Mouse (Mus musculus) retina, embryonic 14.5 days (tissue): ENCODE measurements at regions not wholly inside any gene's neighbourhood (a gene's known extent, or its start where the extent isn't known, plus 50 kb on each side); places are given as distances from the start of the nearest gene placed in this dataset.

Experiments
- DNase-seq: peaks from one replicate; pipeline ENCODE4 v3.0.0-alpha.2; 2015; ENCODE audit warnings: low spot score

DNA sequence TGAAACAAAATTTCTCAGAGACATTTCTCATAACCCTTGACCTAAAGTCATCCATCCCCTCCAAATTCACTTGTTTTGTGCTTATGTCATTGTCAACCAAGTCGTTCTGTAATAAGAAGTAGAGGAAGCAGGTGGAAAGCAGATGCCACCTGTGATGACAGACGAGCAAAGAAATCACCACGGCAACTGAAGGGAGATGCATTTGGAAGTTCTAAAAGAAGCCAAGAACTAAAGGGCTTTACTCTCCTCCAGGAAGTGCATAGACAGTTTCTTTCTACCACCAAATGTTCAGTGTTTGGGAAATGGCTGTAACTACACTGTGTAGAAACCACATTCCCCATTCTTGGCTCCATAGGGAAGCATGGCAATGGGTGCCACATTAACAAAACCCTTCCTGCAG, 317.4 kb downstream of the Gm10184 start:
- no peak for DNase-seq

DNA sequence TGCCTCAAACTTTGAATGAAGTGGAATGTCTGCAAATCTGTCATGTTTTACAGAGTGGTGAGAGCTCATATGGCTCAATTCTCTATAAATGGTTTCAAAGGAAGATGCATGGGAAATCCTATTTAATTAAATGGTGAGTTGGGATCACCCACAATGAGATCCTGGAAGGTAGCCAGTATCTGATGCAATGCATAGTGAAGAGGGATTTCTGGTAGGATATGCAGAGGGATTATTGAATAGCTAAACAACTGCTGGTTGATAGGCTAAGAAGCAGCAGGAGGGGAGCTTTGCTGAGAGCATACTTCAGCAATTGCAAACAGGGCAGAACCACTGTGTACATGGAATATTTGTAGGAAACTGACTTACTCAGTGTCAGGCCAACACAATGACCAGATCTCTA, 350.7 kb downstream of the Gm10184 start:
- DNase-seq: no peak

DNA sequence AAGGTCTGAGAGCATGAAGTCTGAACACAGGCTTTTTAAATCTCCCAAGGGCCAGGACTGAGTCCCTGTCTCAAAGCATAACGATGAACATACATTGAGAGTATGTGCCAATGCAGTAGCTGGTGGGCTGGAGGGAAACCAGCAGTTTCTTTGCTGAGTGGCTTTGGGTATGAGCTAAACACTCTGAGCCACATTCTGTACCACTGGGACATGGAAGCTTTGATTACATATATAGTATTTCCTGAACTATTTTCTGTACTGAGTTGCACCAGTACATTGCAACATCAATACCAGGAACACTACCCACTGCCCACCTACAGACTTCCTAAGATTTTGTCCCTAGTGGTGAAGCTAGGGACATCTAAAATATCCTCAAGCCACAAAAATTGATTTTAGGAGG, 354.3 kb upstream of the Fshr start:
- no peak for DNase-seq

DNA sequence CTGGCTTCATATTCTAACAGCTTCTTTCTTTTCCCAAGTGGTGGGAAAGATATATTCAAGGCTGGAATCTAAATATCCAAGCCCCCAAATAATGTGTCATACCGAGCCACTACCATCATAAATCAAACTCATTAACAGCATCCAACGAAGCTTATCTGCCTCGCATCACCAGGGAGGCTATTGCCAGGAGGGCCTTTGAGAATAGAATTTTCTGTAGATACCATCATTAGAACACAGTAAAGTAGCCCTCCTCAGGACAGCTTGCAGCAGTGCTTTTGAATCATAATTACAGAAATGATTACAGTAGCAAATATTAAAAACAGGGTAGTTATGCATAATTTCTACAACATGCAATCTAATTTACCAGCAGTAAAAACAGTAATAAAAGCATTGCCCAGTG, 353.1 kb upstream of the Fshr start:
- no peak for DNase-seq

DNA sequence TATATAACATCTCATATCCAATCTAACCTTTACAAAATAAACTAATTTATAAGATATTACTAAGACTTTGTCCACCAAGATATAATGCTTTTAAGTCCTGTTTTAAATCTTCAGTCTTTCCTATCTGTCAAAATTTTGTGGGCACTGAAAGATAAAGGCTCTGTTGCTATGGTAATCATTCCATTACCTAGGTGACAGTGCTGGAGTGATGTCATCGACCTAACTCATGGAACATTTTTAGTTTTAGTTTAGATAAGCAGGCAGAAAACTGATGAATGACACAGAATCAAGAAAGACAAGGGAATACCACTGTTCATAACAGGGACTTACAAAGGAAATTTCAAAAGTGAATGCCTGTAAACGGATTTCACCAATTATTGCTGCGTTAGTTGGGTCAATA, 350.3 kb upstream of the Fshr start:
- DNase-seq: no peak

DNA sequence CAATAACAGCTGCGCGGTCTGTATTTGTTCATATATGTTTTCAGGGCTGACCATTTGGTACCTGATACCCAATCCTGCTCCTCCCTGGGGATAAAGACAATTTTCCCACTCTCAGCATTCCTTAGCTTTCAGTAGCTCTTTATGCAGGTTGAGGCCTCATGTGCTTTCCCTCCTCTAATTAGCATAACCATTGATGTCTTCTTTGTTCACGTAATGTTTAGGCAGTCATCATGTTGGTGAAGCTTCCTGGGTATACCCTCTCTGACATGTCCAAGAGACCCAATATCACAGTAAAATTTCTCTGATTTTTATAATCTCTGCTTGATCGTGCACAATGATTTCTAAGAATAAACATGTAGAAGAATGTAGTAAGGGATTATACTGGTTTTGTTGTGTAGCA, 321.4 kb upstream of the Fshr start:
- DNase-seq: no peak

DNA sequence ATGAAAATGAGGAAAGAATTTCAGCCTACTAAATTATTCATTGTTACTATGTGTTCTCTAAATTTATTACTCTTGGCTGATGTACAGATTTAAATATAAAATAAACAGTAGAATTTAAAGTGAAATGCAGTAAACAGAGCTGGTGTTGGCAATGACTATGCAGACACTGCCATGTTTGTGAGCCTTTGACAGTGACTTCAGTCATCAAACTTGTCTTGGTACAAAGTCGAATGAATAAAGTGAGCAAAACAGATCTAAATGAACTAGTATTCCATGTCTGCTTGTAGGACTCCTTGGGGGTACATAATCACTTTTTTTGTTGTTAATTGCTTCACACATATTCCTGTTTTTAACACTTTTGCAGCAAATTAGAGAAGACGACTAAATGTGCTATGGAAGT, 318.9 kb upstream of the Fshr start:
- no peak for DNase-seq

DNA sequence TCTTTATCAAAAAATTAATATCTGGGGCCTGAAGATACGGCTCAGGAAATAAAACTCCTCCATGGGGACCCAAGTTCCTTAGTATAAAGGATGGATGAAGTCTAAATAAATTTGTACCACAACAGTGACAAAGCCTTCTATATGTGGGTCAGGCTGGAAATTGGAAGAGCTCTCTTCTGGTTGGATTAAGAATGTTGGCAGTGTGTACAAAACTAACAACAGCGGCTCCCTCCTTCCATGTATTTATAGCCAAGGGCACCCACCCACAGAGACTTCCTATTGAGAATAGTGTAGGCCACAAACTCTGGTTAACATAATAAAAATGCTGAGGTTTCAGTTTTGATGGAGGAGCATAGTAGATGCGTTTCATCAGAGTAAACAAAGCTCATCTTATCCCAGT, 304.8 kb upstream of the Fshr start:
- DNase-seq: no peak

DNA sequence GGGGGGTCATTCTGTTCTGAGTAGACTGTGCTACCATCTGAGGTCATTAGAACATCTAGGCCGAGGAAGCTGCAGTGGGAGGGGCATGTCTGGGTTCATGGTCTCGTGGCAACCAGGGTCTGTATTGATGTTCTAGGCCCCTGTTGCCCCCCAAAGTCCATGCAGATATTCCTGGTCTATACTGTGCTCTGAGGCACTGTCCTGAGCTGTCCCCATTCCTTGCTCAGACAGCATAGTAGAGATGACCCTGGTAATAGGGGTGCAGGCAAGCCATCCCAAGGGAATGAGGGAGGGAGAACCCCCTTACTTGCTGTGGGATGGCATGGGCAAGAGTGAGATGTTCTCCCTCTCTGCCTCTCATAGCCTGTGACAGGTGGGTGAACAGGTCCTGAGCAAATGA, 293.1 kb upstream of the Fshr start:
- DNase-seq: no peak

DNA sequence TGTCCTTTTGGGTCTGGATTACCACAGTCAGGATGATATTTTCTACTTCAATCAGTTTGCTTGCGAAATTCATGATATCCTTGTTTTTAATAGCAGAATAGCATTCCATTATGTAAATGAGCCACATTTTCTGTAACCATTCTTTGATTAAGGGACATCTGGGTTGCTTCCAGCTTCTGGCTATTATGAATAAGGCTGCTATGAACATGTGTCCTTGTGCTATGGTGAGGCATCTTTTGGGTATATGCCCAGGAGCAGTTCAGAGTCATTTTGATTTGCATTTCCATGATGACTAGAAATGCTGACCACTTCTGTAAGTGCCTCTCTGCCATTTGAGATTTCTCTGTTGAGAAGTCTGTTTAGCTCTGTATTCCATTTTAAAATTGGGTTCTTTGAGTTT, 266.0 kb upstream of the Fshr start:
- no peak for DNase-seq

DNA sequence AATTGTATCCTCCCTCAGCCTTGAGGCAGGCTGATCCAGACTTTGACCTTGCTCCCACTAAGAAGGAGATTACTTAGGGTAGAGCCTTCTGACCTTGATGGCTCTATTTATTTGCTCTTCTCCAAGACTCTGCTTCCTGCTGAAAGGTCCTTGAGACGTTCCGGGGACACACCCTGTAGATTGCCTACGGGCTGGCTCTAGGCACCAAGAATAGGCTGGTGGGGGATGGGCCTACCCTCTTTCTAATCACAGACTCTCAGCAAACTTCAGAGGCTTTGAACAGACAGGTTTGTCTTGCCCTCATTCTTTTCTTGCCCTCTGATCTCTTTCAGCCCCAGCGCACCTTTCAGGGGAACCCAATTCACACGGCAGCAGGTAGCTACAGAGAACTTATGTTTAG, 265.4 kb upstream of the Fshr start:
- DNase-seq: no peak

DNA sequence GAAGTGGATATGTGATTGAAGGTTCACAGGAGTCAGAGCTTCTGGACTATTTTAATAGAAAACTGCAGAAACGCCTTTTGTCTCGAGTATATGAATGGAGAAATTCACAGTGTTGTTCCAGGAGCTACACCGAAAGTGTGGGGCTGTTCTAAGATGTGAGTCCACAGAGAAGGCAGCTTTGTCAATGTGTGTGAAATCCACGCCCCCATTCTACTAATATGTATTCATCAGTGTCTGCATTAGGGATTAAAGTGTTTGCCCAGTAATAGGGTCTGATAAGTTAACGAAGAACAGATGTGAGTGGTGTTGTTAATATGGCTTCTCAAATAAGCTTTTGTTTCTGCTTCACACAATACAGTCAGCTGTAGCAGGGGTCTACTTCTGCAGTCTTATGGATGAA, 260.0 kb upstream of the Fshr start:
- DNase-seq: no peak

DNA sequence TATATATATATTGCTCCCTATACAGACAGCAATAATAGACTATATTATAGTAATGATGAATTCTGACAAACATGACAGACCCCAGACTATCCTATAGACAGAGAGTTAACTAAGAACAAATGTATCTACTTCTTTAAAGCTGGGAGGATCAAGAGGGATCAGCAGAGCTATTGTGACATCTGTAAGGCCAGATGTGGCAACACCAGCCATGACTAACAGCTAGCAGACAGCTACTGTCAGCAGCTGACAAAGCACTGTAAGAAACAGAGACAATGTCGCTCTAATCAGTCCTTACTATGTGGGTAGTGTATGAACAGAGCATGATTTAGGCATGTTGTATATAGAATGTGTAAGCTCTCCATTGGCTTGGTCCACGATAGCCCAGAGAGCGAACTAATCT, 253.8 kb upstream of the Fshr start:
- DNase-seq: no peak

DNA sequence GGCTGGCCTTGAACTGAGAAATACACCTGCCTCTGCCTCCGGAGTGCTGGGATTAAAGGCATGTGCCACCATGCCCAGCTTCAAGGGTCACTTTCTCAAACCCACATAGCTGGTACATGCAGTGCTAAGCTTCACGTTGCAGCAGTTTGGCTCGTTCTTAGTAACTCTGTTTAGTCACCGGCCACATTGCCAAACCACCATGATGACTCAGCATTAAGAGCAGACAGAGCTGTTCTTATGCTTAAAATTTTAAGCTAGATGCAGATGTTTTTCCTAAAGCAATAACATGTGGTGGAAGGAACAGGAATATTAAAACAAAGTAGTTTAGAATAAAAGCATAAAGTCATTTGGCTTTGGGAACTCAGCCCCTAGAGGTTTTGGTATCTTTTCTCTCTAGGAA, 250.2 kb upstream of the Fshr start:
- DNase-seq: no peak

DNA sequence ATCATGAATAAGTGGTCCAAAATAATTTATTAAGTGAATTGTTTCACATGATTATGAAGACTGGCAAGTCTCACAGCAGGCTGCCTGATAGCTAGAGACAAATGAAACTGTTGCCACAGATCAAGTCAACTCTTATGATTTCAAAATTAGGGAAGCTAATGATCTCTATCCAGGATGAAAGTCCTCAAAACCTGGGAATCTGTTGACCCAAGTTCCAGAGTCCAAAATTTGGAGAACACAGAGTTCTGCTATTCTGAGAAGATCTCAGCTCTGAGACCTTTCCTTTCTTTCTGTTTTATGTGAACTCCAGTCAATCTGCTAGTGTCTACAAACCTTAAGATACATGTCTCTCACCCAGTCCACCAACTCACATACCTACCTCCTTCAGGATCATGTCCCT, 248.9 kb upstream of the Fshr start:
- DNase-seq: no peak

DNA sequence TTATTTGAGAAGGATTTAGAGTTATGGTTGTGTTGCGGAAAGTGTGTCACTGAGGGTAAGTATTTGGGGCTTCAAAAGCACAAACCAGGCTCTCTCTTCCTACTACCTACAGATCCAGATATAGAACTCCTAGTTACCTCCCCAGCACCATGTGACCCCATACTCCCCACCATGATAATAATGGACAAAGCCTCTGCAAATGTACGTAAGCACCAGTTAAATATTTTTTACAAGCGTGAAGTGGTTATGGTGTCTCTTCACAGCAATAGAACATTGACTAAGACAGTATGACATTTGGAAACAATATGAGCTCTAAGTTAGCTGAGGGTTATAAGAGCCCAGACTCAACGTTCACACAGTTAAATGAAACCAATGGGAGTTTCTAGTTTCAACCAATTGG, 233.8 kb upstream of the Fshr start:
- no peak for DNase-seq

DNA sequence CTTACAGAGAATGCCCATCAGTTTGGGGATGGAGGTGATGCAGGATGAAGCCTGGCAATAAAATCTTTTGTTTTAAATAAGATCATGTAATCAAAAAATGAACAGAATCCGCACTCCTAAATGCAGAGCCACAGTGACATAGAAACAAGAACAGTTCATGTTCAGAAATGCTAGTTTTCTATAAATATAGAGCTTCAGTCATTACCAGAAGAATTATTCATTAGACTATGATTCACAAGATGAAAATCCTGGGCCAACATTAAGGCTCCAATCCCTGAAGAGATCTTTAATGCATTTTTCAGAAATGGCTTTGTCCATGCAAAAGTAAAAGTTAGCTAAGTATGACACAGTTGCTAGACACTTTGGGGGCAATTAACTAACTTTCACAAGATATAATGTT, 209.6 kb upstream of the Fshr start:
- no peak for DNase-seq

DNA sequence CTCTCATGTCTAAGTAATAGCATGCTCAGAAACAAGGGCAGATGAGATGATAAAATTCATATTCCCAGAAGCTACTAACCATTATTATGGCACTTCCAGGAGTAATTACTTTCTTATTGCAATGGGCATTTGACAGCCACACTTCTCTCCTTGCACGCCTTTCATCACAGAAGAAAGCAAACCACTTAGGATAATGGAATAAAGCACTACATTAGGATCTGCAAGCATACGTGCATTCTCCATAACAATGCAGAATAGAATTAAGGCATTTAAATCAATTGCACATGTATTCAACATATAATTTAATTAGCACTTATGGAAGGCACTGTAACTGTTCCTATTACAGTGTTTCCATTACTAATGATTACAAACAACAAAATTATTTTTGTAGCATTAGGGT, 205.1 kb upstream of the Fshr start:
- DNase-seq: no peak

DNA sequence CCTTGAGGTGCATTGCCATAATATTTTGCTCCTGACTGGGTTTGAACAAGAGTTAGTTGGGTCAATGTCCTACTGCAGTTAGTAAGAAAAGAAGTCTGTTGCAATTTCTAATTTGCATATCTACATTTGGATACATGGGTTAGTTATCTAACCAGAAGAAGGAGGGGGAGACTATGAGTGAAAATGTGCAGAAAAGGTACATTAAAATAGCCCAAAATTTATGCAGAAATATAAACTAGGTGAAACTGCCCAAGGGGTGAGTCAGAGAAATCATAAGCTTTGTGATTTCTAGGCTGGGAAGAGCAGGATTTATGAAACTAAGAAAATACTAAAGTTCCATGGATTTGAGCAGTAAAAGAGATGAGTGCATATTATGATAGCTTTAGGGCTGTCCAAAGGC, 156.8 kb upstream of the Fshr start:
- no peak for DNase-seq

DNA sequence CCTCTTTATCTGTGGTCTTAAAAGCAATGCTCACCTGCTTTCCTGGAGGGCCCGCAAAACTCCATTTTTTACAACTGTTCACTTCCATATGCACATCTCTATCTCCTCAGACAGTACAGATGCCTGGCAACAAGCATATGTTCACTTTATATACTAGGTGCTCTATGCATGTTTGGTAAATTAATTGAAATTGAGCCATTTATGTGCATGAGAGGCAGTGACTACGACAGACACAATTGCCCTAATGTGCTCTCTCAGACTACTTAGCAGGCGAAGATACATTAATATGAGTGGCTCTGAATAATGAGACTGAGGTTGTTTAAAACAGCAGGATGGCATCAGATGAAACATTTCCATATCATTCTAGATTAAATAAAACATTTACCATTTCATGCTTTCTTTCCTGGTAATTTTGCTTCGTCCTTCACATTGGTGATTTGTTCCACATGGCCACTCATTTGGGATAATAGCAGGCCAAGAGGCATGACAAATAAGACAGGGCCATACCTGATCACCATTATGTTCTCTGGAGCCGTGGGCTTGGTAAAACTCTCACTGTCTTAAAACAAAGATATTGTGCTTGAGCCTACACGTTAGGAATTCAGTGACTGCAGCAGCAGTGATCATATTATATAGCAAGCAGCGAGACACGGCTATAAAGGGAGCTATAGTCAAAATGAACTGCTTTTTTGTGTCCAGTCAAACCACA, 140.2 kb upstream of the Fshr start:
- no peak for DNase-seq

DNA sequence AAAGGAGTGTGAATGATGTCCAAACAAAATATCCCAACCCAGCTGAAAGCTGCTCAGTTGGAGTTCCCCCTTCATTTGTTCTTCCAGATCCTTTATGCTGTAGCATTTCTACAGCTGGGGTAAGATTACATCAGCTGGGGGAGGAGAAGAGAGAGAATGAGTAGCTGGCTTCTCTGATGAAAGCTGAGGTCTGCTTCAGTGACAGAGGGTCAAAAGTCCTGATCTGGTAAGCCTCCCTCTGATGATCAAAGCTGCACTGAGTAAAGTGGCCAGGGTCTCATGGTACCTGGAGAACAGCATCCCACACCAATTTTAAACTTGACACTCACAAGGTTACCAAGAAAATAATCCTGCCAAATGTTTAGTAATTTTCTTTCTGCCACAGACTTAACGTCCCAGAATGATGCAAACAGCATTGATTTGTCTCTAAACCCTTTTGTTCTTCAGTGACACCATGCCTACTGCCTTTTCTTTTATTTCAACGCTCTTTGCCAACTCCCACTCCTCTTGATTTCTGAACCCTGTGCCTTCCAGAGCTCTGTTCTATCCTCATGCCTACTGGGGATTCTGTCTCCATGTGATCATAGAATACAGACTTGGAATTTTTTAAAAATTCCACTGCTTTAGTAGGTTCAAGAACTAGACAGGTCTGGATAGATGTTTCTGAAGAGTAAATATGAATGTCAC, 119.3 kb upstream of the Fshr start:
- DNase-seq: no peak

DNA sequence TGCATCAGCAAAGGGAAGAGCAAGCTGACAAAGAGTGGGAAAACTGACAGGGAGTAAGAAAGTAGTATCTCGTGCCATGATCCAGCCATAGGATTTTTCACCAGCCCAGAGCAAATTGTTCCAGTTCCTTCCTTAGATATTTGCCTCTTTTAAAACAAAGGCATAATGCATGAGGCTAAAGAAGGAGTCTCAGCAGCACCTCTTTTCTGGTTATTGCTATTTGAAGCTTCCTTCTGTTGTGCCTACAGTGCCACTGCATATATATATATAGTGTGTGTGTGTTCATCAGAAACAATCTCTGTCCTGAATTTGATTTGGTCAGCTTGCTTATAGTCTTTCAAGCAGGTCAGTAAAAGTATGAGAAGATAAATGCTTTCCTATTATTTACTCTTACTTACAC, 117.9 kb upstream of the Fshr start:
- no peak for DNase-seq

DNA sequence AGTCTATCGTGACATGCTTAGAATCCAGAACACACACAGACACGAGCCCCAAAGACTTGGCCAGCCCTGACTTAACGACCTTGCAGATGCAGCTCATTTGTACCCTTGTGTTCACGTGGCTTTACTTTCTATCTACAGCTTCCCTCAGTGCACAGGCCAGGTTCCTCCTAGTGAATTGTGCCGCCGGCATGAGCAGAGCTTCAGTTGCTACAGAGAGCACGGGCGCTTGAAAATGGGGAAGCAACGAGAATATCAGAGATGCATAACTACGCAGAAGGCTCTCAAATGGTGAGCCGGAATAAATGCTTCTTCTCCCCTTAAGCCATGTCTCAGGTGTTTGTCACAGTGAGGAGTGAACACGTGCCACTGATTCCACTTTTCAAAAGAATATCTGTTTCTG, 110.7 kb upstream of the Fshr start:
- DNase-seq: no peak

DNA sequence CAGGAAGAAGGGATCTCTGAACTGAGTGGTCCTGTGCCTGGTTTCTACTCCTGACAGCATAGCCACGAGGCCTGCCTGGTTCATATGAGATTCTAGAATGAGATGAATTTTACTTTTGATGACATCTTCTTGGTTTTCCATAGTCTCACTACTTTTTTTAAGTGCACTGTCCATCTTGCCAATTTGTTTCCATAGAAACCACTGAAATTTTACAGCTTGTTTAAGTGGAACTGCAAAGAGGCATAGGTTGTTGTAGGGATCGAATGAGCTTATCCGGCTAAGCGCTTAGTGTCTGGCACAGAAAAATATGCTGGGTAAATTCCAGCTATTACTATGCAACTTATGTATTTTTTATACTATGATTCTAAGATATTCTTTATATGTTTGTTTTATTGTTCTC, 100.8 kb upstream of the Fshr start:
- DNase-seq: no peak
